Mouse (Mus musculus) hindbrain, postnatal 0 days (tissue): ENCODE data around the gene Dio2. TPM values are rescaled to one million over a fixed set of nuclear protein-coding genes. Genes with fewer than 3 reads are reported as not detected.

Source experiments
- ATAC-seq: fragments of 200-750 bp; cut with Nextera tagmentation; 2 replicates; pipeline ENCODE4 v1.8.0; 2017; ENCODE audit warnings: mild to moderate bottlenecking, moderate TSS enrichment, moderate library complexity
- DNase-seq: peaks from one replicate; pipeline ENCODE4 v3.0.0-alpha.2; 2015; ENCODE audit warnings: low spot score
- H3K27ac ChIP-seq: fragments of 300-500 bp; sonication (generic); 2 replicates; pipeline ENCODE4 v1.5.1; 2014; ENCODE audit warnings: mild to moderate bottlenecking
- H3K27me3 ChIP-seq: fragments of 300-500 bp; sonication (generic); 2 replicates; pipeline ENCODE4 v1.6.1; 2014; ENCODE audit warnings: low read length, mixed read lengths; ENCODE audit not compliant: insufficient read depth
- H3K36me3 ChIP-seq: fragments of 300-500 bp; sonication (generic); 2 replicates; pipeline ENCODE4 v1.6.1; 2014; ENCODE audit warnings: low read length, mixed read lengths; ENCODE audit not compliant: insufficient read depth
- H3K4me1 ChIP-seq: fragments of 300-500 bp; sonication (generic); 2 replicates; pipeline ENCODE4 v1.6.1; 2014; ENCODE audit warnings: antibody characterized with exemption, low read length, mixed read lengths; ENCODE audit not compliant: insufficient read depth
- H3K4me2 ChIP-seq: fragments of 300-500 bp; sonication (generic); 2 replicates; pipeline ENCODE4 v1.6.1; 2014; ENCODE audit warnings: low read depth, mild to moderate bottlenecking, low read length, moderate library complexity, mixed read lengths
- H3K4me3 ChIP-seq: fragments of 300-500 bp; sonication (generic); 2 replicates; pipeline ENCODE4 v1.5.1; 2014; ENCODE audit warnings: low read length
- H3K9ac ChIP-seq: fragments of 300-500 bp; sonication (generic); replicated peaks from 2 replicates; pipeline ENCODE4 v1.6.1; 2014; ENCODE audit warnings: mild to moderate bottlenecking, low read length, moderate library complexity, mixed read lengths
- H3K9me3 ChIP-seq: fragments of 300-500 bp; sonication (generic); 2 replicates; pipeline ENCODE4 v1.6.1; 2016; ENCODE audit warnings: low read length, mixed read lengths
- CTCF ChIP-seq: IDR thresholded peaks from 2 replicates; pipeline ENCODE4 v1.5.1; 2016; ENCODE audit warnings: antibody characterized with exemption, control low read depth, low read depth
- WGBS: fragments of 180-500 bp; shearing (Covaris S2); extraction: QIAGEN DNeasy Blood & Tissue Kit; methylation state at CpG from one replicate; pipeline ENCODE4 v1.1.7; 2014; 5-methylcytosine and 5-hydroxymethylcytosine counted together
- polyA plus RNA-seq: library from polyadenylated mRNA; unstranded; fragments of >200 nt; fragmentation: Nextera tagmentation; extraction: Ambion mirVana; gene quantifications from 2 replicates; pipeline ENCODE4 v1.2.1, GENCODE M21; 2015
- total RNA-seq: library from RNA; depleted of rRNA; stranded (reverse); fragments of >200 nt; gene quantifications from 2 replicates; pipeline ENCODE4 v1.2.3, GENCODE M21; 2014

The Dio2 gene
- total and polyA plus RNA-seq, 2 experiments from 2014 or later, result 0.18 to 0.42 TPM

- ATAC-seq, result no peak
- 83% methylated on average over 5 of the region's 5 CpGs for WGBS
- H3K4me1 ChIP-seq, result no peaks in the 10 kb centered on the region
Observed at GRCm38 (mm10) chr12:90734503-90734902, 3.7 kb downstream of the Dio2 start.

GRCm38 (mm10) chr12:90733721-90734120 is 4.5 kb downstream of the Dio2 start:
- no peaks in the 10 kb centered on the region for H3K27me3 ChIP-seq
- H3K36me3 ChIP-seq, result no peaks in the 10 kb centered on the region
- ATAC-seq (no peak), DNase-seq (no peak)
- H3K9ac ChIP-seq, result no peak overlapping the region
- no peak overlapping the region for H3K27ac ChIP-seq
- no peak for TF ChIP-seq CTCF
- no peak overlapping the region for H3K4me2 ChIP-seq
- WGBS, result 66% methylated on average over 6 of the region's 6 CpGs
- H3K4me3 ChIP-seq, result no peak overlapping the region
- H3K9me3 ChIP-seq, result no peaks in the 10 kb centered on the region
- H3K4me1 ChIP-seq, result no peaks in the 10 kb centered on the region

More at GRCm38 (mm10) chr12:90734503-90734902, 3.7 kb downstream of the Dio2 start:
- no peaks in the 10 kb centered on the region for H3K36me3 ChIP-seq
- no peak overlapping the region for H3K9ac ChIP-seq
- no peaks in the 10 kb centered on the region for H3K9me3 ChIP-seq
- no peak overlapping the region for H3K27ac ChIP-seq
- H3K4me2 ChIP-seq, result no peak overlapping the region
- TF ChIP-seq CTCF, result no peak
- H3K27me3 ChIP-seq, result no peaks in the 10 kb centered on the region
- no peak overlapping the region for H3K4me3 ChIP-seq
- DNase-seq, result no peak

- Histone ChIP-seq H3K9ac (no peak overlapping the region), H3K36me3 (no peaks in the 10 kb centered on the region), H3K9me3 (no peaks in the 10 kb centered on the region), H3K27me3 (no peaks in the 10 kb centered on the region), H3K4me1 (no peaks in the 10 kb centered on the region), H3K4me2 (no peak overlapping the region), H3K27ac (no peak overlapping the region), H3K4me3 (no peak overlapping the region)
- WGBS, result 52% methylated on average over 10 of the region's 10 CpGs
- DNase-seq (peak; percentile 52), ATAC-seq (no peak)
- TF ChIP-seq CTCF, result peak; percentile 78
Observed at GRCm38 (mm10) chr12:90729648-90730047, 8.6 kb downstream of the Dio2 start.

GRCm38 (mm10) chr12:90725107-90725506 is 13.1 kb downstream of the Dio2 start:
- Histone ChIP-seq H3K27me3 (no peaks in the 10 kb centered on the region), H3K4me1 (no peaks in the 10 kb centered on the region), H3K9ac (no peak overlapping the region), H3K4me3 (no peak overlapping the region), H3K27ac (no peak overlapping the region), H3K4me2 (no peak overlapping the region), H3K9me3 (no peaks in the 10 kb centered on the region), H3K36me3 (no peaks in the 10 kb centered on the region)
- no peak for DNase-seq
- TF ChIP-seq CTCF, result no peak
- WGBS, result 83% methylated on average over 8 of the region's 8 CpGs
- ATAC-seq, result no peak

GRCm38 (mm10) chr12:90724644-90725043 is 13.6 kb downstream of the Dio2 start:
- H3K4me3 ChIP-seq, result no peak overlapping the region
- no peak for ATAC-seq
- no peak overlapping the region for H3K27ac ChIP-seq
- 86% methylated on average over 11 of the region's 11 CpGs for WGBS
- no peak for TF ChIP-seq CTCF
- no peaks in the 10 kb centered on the region for H3K4me1 ChIP-seq
- no peaks in the 10 kb centered on the region for H3K9me3 ChIP-seq
- H3K36me3 ChIP-seq, result no peaks in the 10 kb centered on the region
- no peak for DNase-seq
- H3K4me2 ChIP-seq, result no peak overlapping the region
- no peaks in the 10 kb centered on the region for H3K27me3 ChIP-seq
- H3K9ac ChIP-seq, result no peak overlapping the region

DNA sequence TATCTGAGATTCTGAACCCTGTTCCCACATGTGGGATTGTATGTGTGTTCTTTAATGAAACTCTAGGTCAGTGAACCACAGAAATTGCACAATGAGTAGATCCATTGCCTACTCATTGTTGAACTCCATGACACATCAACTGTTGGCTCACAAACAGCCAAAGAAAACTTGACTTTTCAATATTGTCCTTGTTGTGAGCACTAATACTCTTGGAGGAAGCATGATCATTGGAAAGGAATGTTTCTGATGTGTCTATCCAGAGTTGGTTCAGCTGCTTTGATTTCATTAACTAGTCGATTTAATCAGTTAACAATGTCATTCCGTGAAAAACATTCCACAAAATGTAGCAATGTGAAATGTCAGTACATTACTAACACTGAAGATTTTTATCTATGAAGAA is 44.1 kb downstream of the Dio2 start:
- no peak for DNase-seq
- WGBS, result 83% methylated on average over 2 of the region's 2 CpGs
- ATAC-seq, result no peak
- no peaks in the 10 kb centered on the region for H3K4me1 ChIP-seq
- H3K27ac ChIP-seq, result no peak overlapping the region
- no peaks in the 10 kb centered on the region for H3K27me3 ChIP-seq
- no peak overlapping the region for H3K4me3 ChIP-seq
- no peaks in the 10 kb centered on the region for H3K36me3 ChIP-seq
- no peak overlapping the region for H3K4me2 ChIP-seq
- no peaks in the 10 kb centered on the region for H3K9me3 ChIP-seq
- no peak overlapping the region for H3K9ac ChIP-seq
- no peak for TF ChIP-seq CTCF
